Mouse (Mus musculus) brain, embryonic 14.5 days (tissue): Measurements from ENCODE around the gene A530064D06Rik.
"Not testable (repeated sequence)": the region's sequence is repeated elsewhere in the genome, so short reads cannot be mapped to it uniquely, and the experiment has no call there.

Experiments
- CTCF ChIP-seq: fragments of 200-500 bp; IDR thresholded peaks from 2 replicates; pipeline ENCODE4 v1.5.1; 2012; ENCODE audit warnings: inconsistent platforms, mild to moderate bottlenecking, moderate library complexity, borderline replicate concordance; ENCODE audit not compliant: insufficient read depth, insufficient read length; ENCODE audit errors: extremely low read depth
- POLR2A ChIP-seq: fragments of 200-500 bp; IDR thresholded peaks from 2 replicates; pipeline ENCODE4 v1.6.1; 2012; ENCODE audit warnings: mild to moderate bottlenecking, inconsistent platforms, borderline replicate concordance; ENCODE audit not compliant: poor library complexity, insufficient read depth, insufficient read length, severe bottlenecking; ENCODE audit errors: extremely low read depth

DNA sequence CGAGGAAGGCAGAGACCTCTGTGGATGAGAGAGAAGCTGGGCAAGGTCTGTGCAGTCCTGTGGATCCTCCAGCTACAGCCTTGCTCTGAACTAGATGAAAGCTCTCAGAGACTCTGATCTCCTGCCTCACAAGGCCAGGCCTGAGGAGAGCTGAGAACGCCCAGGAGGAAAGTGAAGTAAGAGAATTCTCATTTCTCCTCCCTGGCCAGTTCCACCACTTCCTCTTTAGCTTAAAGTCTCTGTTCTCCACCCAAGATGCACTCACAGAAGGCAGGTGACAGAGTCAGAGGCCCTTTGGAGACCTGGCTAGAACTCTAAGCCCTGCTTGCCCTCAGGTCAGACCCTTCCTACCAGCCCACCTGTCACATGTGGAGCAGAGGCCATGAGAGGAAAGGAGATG is at the start of gene A530064D06Rik:
- TF ChIP-seq POLR2A, CTCF: not testable (repeated sequence)
